Mouse (Mus musculus) brain, embryonic 14.5 days (tissue): ENCODE data around the gene Ttc24.

Source experiments
- CTCF ChIP-seq: fragments of 200-500 bp; IDR thresholded peaks from 2 replicates; pipeline ENCODE4 v1.5.1; 2012; ENCODE audit warnings: inconsistent platforms, mild to moderate bottlenecking, moderate library complexity, borderline replicate concordance; ENCODE audit not compliant: insufficient read depth, insufficient read length; ENCODE audit errors: extremely low read depth
- POLR2A ChIP-seq: fragments of 200-500 bp; IDR thresholded peaks from 2 replicates; pipeline ENCODE4 v1.6.1; 2012; ENCODE audit warnings: mild to moderate bottlenecking, inconsistent platforms, borderline replicate concordance; ENCODE audit not compliant: poor library complexity, insufficient read depth, insufficient read length, severe bottlenecking; ENCODE audit errors: extremely low read depth

DNA sequence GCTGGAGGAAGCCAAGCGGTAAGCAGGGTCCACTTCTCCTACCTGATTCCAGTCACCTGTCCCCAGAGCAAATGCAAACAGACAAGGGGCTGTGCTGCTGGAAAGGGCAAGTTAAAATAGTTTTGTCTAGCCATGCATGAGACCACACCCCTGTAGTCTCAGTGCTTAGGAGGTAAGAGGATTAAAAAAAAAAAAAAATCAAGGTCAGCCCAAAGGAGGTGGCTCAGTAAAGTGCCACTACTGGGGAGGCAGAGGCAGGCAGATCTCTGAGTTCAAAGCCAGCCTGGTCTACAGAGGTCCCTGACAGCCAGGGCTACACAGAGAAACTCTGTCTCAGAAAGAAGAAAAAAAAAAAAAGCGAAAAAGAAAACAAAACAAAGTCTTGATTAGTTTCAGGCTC lies 5.9 kb upstream of the Ttc24 start:
- TF ChIP-seq CTCF (no peak), POLR2A (no peak)
